Mouse (Mus musculus) retina, postnatal 7 days (tissue): ENCODE measurements around the gene Rnf31.

Experiments used
- DNase-seq: peaks from one replicate; pipeline ENCODE4 v3.0.0-alpha.2; 2012; ENCODE audit warnings: low read depth, low spot score

The Rnf31 gene

DNA sequence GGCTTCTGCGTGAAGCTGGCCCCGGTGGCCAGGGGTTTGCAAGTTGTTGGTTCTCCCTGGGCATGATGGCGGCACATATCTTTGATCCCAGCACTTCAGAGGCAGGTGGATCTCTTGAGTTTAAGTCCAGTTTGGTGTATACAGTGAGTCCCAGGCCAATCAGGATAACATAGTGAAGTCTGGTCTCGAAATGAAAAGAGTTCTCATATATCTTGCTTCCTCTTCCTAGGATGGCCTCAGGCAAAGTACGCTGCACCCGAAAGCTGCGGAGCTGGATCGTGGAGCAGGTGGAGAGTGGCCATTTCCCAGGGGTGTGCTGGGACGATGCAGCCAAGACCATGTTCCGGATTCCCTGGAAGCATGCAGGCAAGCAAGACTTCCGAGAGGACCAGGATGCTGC, 13.3 kb downstream of the Rnf31 start:
- no peak for DNase-seq

DNA sequence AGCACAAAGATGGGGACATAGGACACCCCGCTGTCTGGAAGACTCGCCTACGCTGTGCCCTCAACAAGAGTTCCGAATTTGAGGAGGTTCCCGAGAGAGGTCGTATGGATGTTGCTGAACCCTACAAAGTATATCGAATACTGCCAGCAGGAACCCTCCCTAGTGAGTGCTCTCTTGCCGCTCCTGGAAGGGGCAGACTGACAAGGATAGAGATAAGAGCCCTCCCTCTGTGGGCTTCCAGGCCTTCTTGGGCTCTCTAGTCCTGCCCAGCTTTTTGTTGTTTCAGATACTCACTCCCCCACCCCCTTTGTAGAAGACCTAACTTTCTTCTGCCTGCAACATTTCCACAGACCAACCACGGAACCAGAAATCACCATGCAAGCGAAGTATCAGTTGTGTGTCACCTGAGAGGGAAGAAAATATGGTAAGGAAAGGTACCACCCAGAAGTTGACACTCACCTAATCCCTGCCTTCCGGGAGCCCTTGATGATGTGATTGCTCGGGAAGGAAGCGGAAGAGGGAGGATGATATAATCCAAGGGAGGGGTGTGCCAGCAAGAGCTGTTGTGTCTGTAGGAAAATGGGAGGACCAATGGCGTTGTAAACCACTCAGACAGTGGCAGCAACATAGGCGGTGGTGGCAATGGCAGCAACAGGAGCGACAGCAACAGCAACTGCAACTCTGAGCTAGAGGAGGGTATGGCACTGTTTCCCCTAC, 14.4 kb downstream of the Rnf31 start:
- DNase-seq: no peak

DNA sequence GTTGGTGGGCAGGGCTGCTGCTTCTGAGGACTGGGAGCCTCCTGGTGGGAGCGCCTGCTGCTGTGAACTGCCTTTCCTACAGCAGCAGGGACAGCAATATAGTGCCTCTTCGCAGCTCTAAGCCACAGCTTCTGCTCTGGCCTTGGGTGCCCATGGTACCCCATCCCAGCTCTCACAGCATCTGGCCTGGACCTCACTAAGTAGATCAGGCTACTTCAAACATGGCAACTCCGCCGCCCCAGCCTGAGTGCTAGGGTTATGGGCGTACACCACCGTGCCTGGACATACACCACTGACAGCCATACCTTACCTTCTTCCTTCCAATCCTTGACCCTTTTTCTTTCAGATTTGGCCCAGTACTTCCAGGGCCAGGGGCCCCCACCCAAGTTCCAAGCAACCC, 16.8 kb downstream of the Rnf31 start:
- DNase-seq: no peak

DNA sequence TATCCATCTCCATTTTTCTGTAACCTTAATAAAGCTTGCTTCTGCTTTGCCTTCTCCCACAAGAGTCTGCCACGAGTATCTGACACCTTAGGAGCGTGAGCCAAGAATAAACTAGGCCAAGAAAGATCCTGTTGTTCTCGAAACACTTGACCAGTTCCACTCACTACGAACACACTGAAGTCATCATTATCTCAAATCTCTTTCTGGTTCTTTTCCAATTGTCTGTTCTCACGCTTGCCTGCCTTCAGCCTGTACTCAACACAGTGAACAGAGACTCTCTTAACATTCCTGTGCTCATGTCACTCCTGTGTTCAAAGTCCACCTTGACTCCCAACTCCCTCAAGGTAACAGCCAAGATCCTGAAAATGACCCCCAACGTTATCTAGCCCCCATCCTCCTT, 21.8 kb downstream of the Rnf31 start:
- no peak for DNase-seq

DNA sequence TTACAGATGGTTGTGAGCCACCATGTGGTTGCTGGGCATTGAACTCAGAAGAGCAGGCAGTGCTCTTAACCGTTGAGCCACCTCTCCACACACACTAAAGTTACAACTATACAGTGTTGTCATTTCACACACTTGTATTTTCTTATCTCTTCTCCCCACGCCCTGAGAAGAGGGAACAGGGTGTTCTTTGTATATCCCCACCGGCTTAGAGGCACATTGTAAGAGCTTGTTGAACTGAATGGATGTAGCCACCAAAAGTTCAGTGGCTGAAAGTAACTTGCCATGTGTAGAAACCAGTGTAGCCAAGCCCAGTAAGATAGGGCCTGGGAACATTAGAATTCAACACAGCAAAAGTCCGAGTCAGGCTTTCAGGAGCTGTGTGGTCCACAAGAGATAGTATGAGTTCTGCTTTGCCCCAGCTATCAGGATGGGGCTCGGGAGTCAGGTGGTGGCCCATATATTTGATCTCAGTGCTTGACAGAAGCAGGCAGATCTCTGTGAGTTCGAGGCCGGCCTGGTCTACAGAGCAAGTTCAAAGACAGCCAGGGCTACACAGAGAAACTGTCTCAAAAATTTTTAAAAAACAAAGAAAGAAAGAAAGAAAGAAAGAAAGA, 23.2 kb downstream of the Rnf31 start:
- no peak for DNase-seq

DNA sequence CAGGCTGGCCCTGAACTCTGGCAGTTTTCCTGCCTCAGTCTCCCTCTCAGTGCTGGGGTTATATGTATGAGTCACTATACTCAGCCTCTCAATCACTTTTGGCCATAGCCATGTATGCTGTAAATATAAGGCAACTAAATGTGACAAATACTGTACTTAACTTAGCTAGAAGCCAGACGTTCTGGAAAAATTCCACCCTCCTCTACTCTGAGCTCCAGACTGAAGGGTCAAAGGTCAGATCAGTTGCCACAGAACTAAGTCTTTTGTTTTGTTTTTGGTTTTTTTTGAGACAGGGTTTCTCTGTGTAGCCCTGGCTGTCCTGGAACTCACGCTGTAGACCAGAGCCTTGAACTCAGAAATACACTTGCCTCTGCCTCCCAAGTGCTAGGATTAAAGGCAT, 24.4 kb downstream of the Rnf31 start:
- DNase-seq: no peak

DNA sequence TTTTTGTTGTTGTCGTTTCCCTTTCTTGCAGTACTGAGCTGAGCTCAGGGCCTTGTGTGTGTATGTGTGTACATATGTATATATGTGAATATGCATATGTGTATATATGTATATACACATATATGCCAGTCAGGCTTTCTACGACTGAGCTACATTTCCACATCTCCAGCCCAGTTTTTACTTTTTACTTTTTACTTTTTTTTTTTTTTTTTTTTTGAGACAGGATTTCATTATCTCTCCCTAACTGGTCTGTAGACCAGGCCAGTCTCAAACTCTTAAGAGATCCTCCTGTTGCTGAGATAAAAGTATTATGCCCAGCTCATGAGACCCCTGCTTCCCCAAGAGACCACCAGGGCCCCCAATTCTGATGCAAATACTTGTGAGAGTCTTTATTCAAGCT, 25.3 kb downstream of the Rnf31 start:
- DNase-seq: no peak

DNA sequence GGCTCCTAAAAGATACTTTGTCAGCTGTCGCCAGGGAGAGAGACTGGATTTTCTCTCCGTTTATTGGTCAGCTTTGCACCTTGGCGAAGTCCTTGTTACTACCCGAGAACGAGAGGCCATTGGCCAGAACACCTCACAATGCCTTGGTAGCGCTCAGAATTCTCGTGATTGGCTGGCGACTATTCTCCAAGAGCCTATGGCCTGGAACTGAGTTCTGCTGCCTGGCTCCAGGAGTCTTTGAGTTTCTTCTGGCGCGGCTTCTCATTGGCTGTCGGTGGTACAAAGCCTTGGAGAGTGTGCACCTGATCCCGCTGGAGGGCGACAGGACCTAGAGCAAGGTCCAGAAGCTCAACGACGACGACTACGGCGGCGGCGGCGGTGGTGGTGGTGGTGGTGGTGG, 26.3 kb downstream of the Rnf31 start, which contains the start of gene Rec8:
Gene Rec8 (plus strand): TSS at position 216 of the 400 bp plus-strand sequence.
- DNase-seq: no peak

DNA sequence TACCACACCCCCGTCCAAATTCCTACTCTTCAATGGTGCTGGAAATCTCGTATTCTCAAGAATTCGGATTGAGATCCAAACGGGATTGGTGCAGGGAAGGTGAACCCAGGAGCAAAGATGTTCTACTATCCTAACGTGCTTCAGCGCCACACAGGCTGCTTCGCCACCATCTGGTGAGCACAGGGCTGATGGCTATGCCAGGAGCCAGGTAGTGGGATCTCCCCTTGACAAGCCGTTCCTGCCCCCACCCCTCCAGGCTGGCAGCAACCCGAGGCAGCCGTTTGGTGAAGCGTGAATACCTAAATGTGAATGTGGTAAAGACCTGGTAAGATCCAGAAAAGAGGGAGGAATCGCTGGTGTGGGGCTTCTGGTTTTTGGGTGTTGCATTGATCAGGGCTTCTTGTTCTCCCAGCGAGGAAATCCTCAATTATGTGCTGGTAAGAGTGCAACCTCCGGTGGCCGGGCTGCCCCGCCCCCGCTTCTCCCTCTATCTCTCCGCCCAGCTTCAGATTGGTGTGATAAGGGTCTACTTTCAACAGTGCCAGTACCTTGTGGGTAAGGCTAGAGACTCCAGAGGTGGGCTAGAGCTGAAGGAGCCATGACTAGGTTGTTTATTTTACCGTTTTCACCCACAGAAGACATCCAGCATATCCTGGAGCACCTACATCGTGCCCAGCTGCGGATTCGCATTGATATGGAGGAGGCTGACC, 27.1 kb downstream of the Rnf31 start:
- no peak for DNase-seq

DNA sequence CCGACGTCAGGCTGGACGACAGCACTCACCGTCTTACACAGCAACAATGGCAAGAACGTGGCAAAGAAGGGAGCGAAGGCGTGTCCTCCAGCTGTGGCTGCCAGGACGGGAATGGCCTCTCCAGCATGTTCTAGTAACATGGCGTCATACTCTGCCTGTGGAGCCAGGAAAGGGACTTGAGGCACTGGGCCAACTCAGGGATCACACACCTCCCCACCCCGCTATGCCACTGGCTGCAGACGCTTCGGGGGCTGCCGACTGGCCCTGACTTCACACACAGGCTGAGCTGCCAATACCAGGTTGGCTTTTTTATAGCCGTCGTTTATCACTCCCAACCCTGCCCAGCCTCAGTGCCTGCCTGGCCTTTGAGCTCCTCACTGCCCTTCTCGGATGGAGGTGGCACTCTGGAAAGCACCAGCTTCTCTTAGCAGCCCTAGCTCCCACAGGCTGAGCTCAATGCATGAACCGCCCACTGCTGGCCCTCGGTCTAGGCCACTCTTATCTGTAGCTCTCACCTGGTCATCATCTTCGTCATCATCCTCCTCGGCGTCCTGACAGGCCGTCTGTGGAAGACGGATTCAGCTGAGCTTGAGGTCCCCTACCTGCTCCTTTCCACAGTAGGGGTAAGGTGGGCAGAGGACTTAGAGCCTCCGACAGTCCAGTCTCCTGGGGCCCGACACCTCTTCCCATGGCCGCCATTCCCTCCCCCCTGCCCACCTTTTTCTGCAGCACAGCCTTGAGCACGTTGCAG, 36.7 kb downstream of the Rnf31 start:
- no peak for DNase-seq

DNA sequence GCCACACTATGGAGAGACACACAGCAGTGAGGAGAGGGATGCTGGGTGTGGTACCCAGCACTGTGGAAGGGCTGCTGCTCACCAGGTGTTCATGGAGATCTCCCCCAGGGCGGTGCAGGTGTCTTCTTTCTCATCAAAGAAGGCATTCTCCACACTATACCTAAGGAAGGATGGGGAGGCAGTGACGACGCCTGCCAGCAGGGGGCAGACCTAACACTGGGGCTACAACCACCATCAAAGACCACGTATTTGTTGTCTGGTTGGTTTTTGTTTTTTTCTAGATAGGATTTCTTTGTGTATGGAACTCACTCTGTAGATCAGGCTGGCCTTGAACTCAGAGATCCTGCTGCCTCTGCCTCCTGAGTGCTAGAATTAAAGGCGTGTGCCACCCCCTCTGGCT, 37.8 kb downstream of the Rnf31 start:
- DNase-seq: no peak

DNA sequence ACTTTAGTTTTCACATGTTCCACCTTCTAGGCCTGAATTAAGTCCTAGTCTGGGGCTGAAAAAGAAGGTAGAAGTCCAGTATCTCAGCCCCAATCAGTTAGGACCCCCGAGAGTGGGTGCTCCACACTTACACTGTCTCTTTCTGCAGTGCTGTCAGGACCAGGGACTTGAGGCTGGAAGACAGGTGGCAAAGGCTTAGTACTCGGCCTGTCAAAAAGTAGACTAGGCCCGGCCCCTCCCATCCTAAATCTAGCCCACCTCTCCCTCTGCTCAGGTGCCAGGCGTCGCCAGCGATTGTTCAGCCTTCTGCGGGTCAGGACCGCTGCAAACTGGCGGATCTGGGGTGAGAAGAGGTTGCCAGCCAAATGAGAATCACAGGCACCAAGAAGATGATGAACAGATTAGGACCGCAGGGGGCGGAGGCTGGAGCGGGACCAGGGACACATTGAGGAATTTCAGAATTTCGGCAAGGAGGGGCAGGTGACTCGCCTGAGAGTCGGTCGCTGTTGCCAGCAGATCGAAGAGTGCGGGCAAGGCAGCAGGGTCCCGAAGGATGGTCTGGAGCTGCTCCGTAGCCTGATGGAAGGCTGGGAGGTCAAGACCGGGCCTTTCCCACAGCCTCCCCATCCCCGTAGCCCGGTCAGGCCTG, 43.5 kb downstream of the Rnf31 start:
- DNase-seq: no peak

DNA sequence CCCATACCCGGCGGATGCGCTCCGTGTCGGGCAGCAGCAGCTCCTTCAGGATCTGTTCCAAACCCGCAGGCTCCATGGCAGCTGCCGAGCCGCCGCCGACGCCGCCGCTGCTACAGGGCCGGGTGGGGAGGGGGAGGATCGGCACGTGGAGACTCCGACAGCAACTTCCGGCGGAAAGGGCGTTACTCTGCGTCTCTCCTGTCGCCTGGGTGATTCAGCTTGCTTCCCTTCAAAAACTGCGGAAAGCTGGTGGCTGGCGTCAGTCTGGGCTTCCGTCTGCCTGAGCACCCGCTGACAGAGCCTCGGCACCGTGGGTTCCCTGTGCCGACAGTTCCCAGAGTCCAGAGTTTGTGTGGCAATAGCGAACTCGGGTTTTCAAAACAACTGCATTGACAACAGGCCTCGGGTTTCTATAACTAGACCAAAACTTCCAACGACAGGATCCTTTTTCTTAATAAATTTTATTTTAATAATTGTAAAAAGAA, 44.1 kb downstream of the Rnf31 start, which contains the start of gene Ipo4:
Gene Ipo4 (minus strand): TSS at position 435 of the 485 bp plus-strand sequence.
- peak; percentile 82 for DNase-seq

DNA sequence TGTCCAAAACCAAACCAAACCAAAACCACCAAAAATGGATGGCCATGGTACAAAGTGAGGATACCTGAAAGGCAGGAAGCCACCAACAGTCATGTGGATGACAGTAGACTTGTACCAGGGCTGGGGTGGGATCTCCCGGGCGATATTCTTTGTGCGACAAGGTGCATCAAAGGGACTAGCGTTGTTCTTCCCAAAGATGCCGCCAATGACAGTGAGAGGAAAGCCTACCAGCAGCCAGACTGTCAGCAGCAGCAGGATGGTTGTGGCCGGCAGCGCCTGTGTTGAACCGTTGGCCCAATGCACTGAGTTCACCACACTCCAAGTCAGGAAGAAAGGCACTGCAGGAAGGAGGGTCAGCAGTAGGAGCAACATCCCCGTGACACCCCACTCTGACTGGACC, 46.3 kb downstream of the Rnf31 start, which contains the start of gene Gm49378:
Gene Gm49378 (minus strand): TSS at position 101 of the 400 bp plus-strand sequence.
- DNase-seq: no peak

DNA sequence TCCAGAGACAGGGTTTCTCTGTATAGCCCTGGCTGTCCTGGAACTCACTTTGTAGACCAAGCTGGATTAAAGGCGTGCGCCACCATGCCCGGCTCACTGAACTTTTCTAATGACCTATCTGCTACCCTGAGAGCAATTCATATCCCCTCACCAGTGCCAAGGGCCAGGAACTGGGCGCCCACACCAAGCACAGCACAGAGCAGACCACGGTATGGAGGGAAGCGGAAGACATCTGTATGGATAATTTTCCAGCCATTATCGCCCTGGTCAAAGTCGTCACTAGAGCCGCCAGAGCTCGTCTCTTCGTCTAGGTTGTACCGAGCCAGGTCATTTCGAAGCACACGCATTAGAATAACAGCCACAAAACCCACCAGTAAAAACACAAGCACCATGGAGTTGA, 49.3 kb downstream of the Rnf31 start:
- DNase-seq: no peak

DNA sequence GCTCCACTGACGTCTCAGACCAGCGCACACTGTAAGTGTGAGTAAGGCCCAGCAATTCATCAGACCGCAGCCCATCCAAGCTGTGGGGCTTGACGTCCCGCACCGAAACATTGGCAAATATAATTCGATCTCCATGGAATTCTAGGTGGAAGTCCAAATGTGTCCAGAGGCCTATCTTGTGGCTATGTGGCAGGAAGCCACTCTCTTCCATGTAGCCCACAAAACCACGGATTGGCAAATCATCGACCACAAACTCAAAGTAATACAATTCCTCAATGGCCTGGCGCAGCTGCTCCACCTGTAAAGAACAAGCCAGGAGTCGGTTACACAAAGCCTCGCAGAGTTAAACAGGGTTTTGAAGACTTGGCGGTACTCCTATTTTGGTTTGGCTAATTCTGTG, 49.8 kb downstream of the Rnf31 start:
- no peak for DNase-seq

DNA sequence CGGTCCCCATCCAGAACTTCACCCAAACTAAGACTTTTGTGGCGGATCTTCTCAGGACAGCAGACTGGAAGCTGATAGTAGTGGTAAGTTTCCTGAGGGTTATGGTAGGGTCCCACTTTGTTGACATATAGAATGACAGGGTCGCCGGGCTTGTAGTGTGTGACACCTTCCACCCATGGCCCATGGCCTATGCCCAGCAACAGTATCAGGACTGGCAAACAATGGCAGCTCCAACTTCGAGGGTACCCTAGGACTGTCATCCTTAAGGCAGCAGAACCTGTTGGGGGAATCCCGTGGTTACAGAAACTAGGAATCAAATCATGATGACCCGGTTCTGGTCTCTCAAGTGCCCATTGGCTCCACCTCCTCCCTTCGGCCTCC, 51.2 kb downstream of the Rnf31 start:
- DNase-seq: no peak

DNA sequence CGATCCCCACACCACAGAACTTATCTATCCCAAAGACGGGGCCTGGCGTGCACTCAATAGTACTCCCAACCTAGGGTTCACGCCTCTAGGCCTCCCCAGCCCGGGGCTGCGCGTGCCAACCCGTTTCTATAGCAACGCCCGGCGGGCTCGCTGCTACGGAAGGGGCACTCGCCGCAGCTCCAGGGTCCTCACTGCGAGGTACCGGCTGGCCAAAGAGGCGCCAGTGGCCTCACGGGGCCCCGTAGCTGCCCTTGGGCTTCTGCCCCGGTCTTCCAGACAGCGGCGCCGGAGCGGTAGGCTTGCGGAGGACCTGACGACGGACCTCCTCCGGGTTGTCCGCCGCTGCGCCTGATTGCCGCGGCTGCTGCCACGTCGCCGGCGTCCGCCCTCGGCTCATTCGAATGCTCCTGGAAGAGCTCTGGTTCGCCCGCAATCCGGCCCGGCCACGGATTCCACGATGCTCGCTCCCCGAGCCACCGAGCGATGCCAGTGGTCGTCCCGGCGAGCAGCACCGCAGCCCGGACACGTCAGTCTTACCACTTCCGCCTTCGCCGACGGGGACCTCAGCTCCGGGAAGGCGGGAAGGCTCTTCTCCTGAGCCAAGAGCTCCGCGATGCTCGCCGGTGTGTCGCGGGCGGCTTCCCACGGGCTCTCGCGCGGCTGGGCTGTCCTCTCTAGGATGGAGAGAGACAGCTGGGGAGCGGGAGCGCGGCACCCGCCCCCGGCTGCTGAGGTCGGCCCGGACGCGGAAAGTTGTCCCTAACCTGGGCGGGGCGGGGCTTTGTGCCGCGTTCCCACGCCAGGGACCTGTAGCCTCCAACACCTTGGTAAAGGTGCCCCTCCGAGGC, 51.8 kb downstream of the Rnf31 start, which contains the start of gene Tm9sf1:
Gene Tm9sf1 (minus strand): TSS at position 747 of the 848 bp plus-strand sequence.
- DNase-seq: peak; percentile 68

DNA sequence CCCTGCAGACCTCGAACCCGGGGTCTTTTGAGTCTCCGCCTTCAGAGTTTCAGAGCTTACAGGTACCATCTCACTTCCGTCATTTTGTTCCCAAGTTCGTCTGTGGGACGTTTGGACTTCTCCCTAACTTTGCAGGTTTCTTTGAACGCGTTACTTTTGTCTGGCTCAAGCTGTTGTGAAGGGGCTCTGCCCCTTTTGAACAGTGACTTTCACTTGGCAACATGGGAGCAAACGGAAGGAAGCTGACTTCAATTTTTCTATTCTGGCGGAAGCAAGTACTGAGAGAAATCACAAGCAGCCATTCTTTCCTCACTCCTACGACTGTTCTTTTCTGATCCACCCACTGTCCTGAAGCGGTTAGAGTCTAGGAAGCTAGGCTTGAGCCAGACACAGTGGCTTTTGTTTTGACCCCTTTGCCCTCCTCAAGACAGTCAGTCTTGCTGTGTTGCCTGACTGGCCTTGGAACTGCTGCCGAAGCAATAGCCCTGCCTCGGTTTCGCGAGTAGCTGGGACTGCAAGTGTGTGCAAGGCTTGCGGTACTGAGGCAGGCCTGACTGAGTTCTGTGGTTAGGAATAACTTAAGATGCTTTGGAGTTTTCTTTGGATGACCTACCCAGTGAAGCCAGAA, 52.9 kb downstream of the Rnf31 start:
- DNase-seq: no peak

DNA sequence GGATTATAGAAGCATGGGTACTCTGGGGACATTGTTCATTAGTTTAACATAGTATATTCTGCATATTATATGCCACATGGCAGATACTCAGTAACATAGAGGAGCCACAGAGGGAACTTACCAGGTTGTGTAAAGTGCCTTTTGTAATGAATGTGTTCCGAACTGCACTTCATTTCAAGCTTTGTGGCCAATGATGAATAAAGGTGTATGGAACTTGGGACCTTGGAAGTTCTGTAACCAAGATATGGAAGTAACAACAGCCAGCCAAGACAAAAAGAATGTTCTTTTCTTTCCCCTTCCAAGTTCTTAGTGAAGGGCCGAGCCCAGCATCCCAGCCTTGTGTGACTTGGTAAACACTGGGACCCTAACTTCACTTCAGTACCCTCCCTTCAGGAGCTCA, 58.4 kb downstream of the Rnf31 start, which contains the start of gene Tssk4:
Gene Tssk4 (plus strand): TSS at position 301 of the 400 bp plus-strand sequence.
- no peak for DNase-seq
